Mouse (Mus musculus) embryonic facial prominence, embryonic 14.5 days (tissue): ENCODE results near the gene Eif4e1b. TPM values are rescaled to one million over a fixed set of nuclear protein-coding genes. Genes with fewer than 3 reads are reported as not detected.
A peak's percentile ranks its signal among the peaks of the same experiment; 100 is the strongest.

ENCODE experiments used
- ATAC-seq: fragments of 200-750 bp; cut with Nextera tagmentation; 2 replicates; pipeline ENCODE4 v1.8.0; 2017; ENCODE audit warnings: low read depth, moderate number of reproducible peaks, moderate TSS enrichment
- DNase-seq: peaks from one replicate; pipeline ENCODE4 v3.0.0-alpha.2; 2015; ENCODE audit warnings: low spot score
- H3K27ac ChIP-seq: fragments of 300-500 bp; sonication (generic); replicated peaks from 2 replicates; pipeline ENCODE4 v1.5.1; 2014; ENCODE audit warnings: low read depth, mild to moderate bottlenecking, low read length, moderate library complexity
- H3K27me3 ChIP-seq: fragments of 300-500 bp; sonication (generic); replicated peaks from 2 replicates; pipeline ENCODE4 v1.6.1; 2014; ENCODE audit warnings: low read length; ENCODE audit not compliant: control insufficient read depth, insufficient read depth
- H3K36me3 ChIP-seq: fragments of 300-500 bp; sonication (generic); 2 replicates; pipeline ENCODE4 v1.6.1; 2014; ENCODE audit warnings: low read length, mixed read lengths; ENCODE audit not compliant: control insufficient read depth, insufficient read depth
- H3K4me1 ChIP-seq: fragments of 300-500 bp; sonication (generic); 2 replicates; pipeline ENCODE4 v1.6.1; 2014; ENCODE audit warnings: antibody characterized with exemption, low read length; ENCODE audit not compliant: control insufficient read depth, insufficient read depth
- H3K4me2 ChIP-seq: fragments of 300-500 bp; sonication (generic); 2 replicates; pipeline ENCODE4 v1.6.1; 2014; ENCODE audit warnings: low read depth, mild to moderate bottlenecking, low read length, moderate library complexity, mixed read lengths
- H3K4me3 ChIP-seq: fragments of 300-500 bp; sonication (generic); 2 replicates; pipeline ENCODE4 v1.5.1; 2014; ENCODE audit warnings: low read depth, mild to moderate bottlenecking, low read length
- H3K9ac ChIP-seq: fragments of 300-500 bp; sonication (generic); 2 replicates; pipeline ENCODE4 v1.6.1; 2014; ENCODE audit warnings: low read depth, mild to moderate bottlenecking, low read length, moderate library complexity, mixed read lengths
- H3K9me3 ChIP-seq: fragments of 300-500 bp; sonication (generic); 2 replicates; pipeline ENCODE4 v1.6.1; 2016; ENCODE audit warnings: low read length; ENCODE audit not compliant: control insufficient read depth
- WGBS: fragments of 180-500 bp; shearing (Covaris S2); extraction: QIAGEN DNeasy Blood & Tissue Kit; methylation state at CpG from one replicate; pipeline ENCODE4 v1.1.7; 2014; 5-methylcytosine and 5-hydroxymethylcytosine counted together
- polyA plus RNA-seq: library from polyadenylated mRNA; unstranded; fragments of >200 nt; fragmentation: Nextera tagmentation; extraction: Ambion mirVana; gene quantifications from 2 replicates; pipeline ENCODE4 v1.2.1, GENCODE M21; 2014

Eif4e1b gene
- polyA plus RNA-seq, 1 experiment from 2014 or later = not detected

- Histone ChIP-seq H3K9ac (no peak overlapping the region), H3K4me1 (peaks cover 13% of the 10 kb centered on the region), H3K4me3 (no peak overlapping the region), H3K36me3 (no peaks in the 10 kb centered on the region), H3K27me3 (peaks cover 17% of the 10 kb centered on the region), H3K9me3 (no peaks in the 10 kb centered on the region), H3K4me2 (no peak overlapping the region), H3K27ac (no peak overlapping the region)
- ATAC-seq (no peak), DNase-seq (no peak)
- WGBS = 17% methylated on average over 21 of the region's 21 CpGs
Measured at GRCm38 (mm10) chr13:54792259-54793230, 8.7 kb downstream of the Eif4e1b start.

DNA sequence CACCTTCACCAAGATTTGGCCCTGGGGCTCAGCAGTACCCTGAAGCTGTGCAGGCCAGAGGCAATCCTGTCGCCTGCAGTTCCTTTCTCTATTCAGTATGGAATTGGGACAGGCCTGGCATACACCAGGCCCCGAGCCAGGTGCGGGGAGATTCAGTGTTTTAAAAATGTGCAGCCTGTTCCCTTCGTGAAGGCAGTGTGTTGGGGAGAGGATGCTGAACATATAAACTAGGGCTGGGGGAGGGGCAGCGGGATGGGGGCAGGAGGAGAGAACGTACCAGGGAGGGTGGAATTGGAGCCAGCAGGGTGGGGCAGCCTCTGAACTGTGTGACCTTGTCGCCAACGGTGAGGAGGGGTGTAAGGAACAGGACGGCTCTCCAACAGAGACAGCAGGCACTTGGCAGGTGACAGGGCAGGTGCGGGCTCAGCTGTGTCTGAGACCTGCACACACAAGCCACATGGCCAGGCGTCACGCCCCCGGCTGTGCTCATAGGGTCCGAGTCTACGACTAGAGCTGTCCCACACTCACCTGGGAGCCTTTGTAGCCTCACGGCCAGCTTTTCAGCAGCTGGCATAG lies 10.3 kb downstream of the Eif4e1b start:
- DNase-seq (no peak), ATAC-seq (no peak)
- Histone ChIP-seq H3K4me2 (no peak overlapping the region), H3K9ac (no peak overlapping the region), H3K27ac (no peak overlapping the region), H3K4me3 (no peak overlapping the region), H3K9me3 (no peaks in the 10 kb centered on the region), H3K27me3 (peaks cover 17% of the 10 kb centered on the region), H3K4me1 (peaks cover 11% of the 10 kb centered on the region), H3K36me3 (no peaks in the 10 kb centered on the region)
- WGBS = 71% methylated on average over 12 of the region's 16 CpGs

DNA sequence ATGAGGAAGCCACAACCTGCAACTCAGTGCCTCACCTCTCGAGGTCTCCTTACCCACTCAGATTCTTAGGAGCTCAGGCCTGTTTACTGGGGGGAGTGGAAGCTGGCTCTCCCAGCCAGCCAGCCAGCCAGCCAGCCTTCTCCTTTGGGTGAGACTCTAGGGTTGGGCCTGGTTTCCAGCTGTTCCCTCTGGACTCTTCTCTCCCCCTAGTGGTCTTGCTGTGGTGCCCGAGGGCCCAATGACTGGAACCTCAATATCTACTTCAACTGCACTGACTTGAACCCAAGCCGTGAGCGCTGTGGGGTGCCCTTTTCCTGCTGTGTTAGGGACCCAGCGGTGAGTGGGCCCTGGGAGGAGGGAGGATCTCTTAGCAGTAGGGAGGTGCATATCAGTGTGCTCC lies 11.0 kb downstream of the Eif4e1b start:
- no peak for ATAC-seq
- H3K4me3 ChIP-seq = no peak overlapping the region
- peaks cover 5% of the 10 kb centered on the region; the same call in 1 of the 2 replicates for H3K4me1 ChIP-seq
- no peaks in the 10 kb centered on the region for H3K9me3 ChIP-seq
- no peaks in the 10 kb centered on the region for H3K36me3 ChIP-seq
- no peak overlapping the region for H3K27ac ChIP-seq
- H3K27me3 ChIP-seq = peaks cover 17% of the 10 kb centered on the region
- no peak for DNase-seq
- no peak overlapping the region for H3K4me2 ChIP-seq
- H3K9ac ChIP-seq = no peak overlapping the region
- 47% methylated on average over 5 of the region's 5 CpGs for WGBS

GRCm38 (mm10) chr13:54797356-54797755 lies 13.6 kb downstream of the Eif4e1b start:
- 27% methylated on average over 4 of the region's 4 CpGs for WGBS
- H3K9me3 ChIP-seq = no peaks in the 10 kb centered on the region
- no peak overlapping the region for H3K27ac ChIP-seq
- no peak overlapping the region for H3K4me2 ChIP-seq
- DNase-seq (peak; percentile 34), ATAC-seq (no peak)
- H3K9ac ChIP-seq = no peak overlapping the region
- no peaks in the 10 kb centered on the region for H3K4me1 ChIP-seq
- H3K27me3 ChIP-seq = peaks cover under 1% of the 10 kb centered on the region; the same call in 1 of the 2 replicates
- no peak overlapping the region for H3K4me3 ChIP-seq
- H3K36me3 ChIP-seq = no peaks in the 10 kb centered on the region

DNA sequence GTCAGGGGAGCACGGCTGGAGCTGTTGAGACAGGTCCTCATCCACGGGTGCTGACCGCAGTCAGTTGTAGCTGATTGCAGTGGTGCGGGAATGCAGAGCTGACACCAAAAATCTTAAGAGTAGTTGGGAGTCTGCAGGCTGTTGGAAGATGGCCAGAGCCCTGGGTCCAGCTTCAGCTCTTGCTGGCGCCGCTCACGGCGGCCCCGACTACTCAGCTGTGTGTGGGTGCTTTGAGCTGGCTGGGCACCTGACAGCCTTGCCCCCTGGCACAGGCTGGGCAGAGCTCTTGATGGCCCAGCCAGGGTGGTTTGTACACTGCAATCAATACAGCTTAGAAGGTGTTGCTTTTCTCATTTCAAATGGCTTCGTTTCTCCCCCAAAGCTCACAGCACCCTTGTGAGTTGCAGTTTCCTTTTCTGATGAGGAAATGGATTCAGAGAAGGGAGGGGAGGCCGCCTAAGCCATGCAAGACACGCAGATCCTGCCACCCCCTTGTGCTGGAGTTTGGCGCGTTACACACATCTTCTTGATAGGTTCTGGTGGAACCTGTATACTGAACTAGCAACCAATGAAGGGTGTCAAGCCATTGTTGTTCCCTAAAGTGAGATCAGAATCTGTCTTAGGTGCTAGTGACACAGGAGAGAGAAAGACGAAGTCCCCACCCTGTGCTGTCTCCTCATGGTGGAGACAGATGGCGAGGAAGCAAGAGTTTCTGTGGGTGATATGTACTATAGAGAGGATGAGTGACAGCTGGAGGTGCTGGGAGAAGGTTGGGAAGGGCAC lies 14.3 kb downstream of the Eif4e1b start:
- ATAC-seq (no peak), DNase-seq (no peak)
- Histone ChIP-seq H3K27me3 (no peaks in the 10 kb centered on the region; the same call in 1 of the 2 replicates), H3K9ac (no peak overlapping the region), H3K36me3 (no peaks in the 10 kb centered on the region), H3K27ac (no peak overlapping the region), H3K4me3 (no peak overlapping the region), H3K4me1 (no peaks in the 10 kb centered on the region), H3K9me3 (no peaks in the 10 kb centered on the region), H3K4me2 (no peak overlapping the region)
- WGBS = 77% methylated on average over 16 of the region's 16 CpGs

GRCm38 (mm10) chr13:54798740-54799139 lies 14.9 kb downstream of the Eif4e1b start:
- Histone ChIP-seq H3K9ac (no peak overlapping the region), H3K36me3 (no peaks in the 10 kb centered on the region), H3K27me3 (no peaks in the 10 kb centered on the region; the same call in 1 of the 2 replicates), H3K4me1 (no peaks in the 10 kb centered on the region), H3K27ac (no peak overlapping the region), H3K4me3 (no peak overlapping the region), H3K9me3 (no peaks in the 10 kb centered on the region), H3K4me2 (no peak overlapping the region)
- 72% methylated on average over 10 of the region's 10 CpGs for WGBS
- DNase-seq (no peak), ATAC-seq (no peak)

- H3K4me1 ChIP-seq = no peaks in the 10 kb centered on the region
- peak; percentile 37; the same call in 1 of the 2 replicates for ATAC-seq
- DNase-seq = peak; percentile 78
- no peak overlapping the region for H3K27ac ChIP-seq
- no peaks in the 10 kb centered on the region for H3K9me3 ChIP-seq
- no peaks in the 10 kb centered on the region for H3K36me3 ChIP-seq
- 15% methylated on average over 9 of the region's 9 CpGs for WGBS
- H3K4me3 ChIP-seq = no peak overlapping the region
- H3K27me3 ChIP-seq = peaks cover 3% of the 10 kb centered on the region; the same call in 1 of the 2 replicates
- H3K9ac ChIP-seq = no peak overlapping the region
- H3K4me2 ChIP-seq = no peak overlapping the region
Measured at GRCm38 (mm10) chr13:54799701-54800100, 15.9 kb downstream of the Eif4e1b start.

DNA sequence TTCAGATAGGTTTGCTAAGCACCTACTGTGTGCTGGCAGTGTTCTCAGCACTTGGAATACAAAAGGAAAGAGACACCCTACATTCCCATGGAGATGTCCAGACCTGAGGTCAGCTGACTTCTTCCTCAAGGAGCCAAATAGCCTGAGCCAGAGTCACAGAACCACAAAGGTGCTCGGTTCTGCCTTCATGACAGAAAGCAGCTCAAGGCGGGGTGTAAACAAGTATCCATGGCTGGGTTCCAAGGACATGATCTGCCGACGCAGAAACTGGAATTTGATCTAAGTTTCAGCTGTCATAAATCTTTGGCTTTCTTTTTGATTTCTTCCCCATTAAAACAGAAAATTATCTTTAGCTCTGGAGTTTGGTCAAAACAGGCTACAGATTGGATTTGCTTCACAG lies 16.4 kb downstream of the Eif4e1b start:
- DNase-seq = peak; percentile 43
- WGBS = 49% methylated on average over 4 of the region's 4 CpGs

More for the DNA sequence above, 16.4 kb downstream of the Eif4e1b start:
- Histone ChIP-seq H3K4me2 (no peak overlapping the region), H3K27me3 (peaks cover 6% of the 10 kb centered on the region; the same call in 1 of the 2 replicates), H3K4me1 (no peaks in the 10 kb centered on the region), H3K27ac (no peak overlapping the region), H3K36me3 (no peaks in the 10 kb centered on the region), H3K9me3 (no peaks in the 10 kb centered on the region), H3K9ac (no peak overlapping the region), H3K4me3 (no peak overlapping the region)
- no peak for ATAC-seq
